Mouse (Mus musculus) bone marrow macrophage, adult 2 months (primary cell): Measurements from ENCODE around the gene Mfsd2a. TPM values are rescaled to one million over a fixed set of nuclear protein-coding genes. Genes with fewer than 3 reads are reported as not detected.
"Not testable (repeated sequence)": the region's sequence is repeated elsewhere in the genome, so short reads cannot be mapped to it uniquely, and the experiment has no call there.

ENCODE experiments used
- H3K27ac ChIP-seq: 2 replicates; pipeline ENCODE4 v1.5.1; 2012; ENCODE audit warnings: low read depth, low read length; ENCODE audit not compliant: insufficient read depth
- H3K4me1 ChIP-seq: 2 replicates; pipeline ENCODE4 v1.6.1; 2012; ENCODE audit warnings: low read length; ENCODE audit not compliant: control insufficient read depth, insufficient read depth
- H3K4me3 ChIP-seq: 2 replicates; pipeline ENCODE4 v1.5.1; 2012; ENCODE audit warnings: mild to moderate bottlenecking, low read length, moderate library complexity; ENCODE audit not compliant: insufficient read depth
- CTCF ChIP-seq: IDR thresholded peaks from 2 replicates; pipeline ENCODE4 v1.5.1; 2012; ENCODE audit warnings: low read depth, mild to moderate bottlenecking, low read length, moderate library complexity
- POLR2A ChIP-seq: IDR thresholded peaks from 2 replicates; pipeline ENCODE4 v1.6.1; 2012; ENCODE audit warnings: mild to moderate bottlenecking, low read depth, low read length, borderline replicate concordance
- polyA plus RNA-seq: library from polyadenylated mRNA; stranded (reverse); fragments of >200 nt; gene quantifications from 2 replicates; pipeline ENCODE4 v1.2.4, GENCODE M21; 2012; ENCODE audit not compliant: missing spikeins, insufficient read depth, insufficient read length

Mfsd2a gene
- polyA plus RNA-seq, 1 experiment = not detected

DNA sequence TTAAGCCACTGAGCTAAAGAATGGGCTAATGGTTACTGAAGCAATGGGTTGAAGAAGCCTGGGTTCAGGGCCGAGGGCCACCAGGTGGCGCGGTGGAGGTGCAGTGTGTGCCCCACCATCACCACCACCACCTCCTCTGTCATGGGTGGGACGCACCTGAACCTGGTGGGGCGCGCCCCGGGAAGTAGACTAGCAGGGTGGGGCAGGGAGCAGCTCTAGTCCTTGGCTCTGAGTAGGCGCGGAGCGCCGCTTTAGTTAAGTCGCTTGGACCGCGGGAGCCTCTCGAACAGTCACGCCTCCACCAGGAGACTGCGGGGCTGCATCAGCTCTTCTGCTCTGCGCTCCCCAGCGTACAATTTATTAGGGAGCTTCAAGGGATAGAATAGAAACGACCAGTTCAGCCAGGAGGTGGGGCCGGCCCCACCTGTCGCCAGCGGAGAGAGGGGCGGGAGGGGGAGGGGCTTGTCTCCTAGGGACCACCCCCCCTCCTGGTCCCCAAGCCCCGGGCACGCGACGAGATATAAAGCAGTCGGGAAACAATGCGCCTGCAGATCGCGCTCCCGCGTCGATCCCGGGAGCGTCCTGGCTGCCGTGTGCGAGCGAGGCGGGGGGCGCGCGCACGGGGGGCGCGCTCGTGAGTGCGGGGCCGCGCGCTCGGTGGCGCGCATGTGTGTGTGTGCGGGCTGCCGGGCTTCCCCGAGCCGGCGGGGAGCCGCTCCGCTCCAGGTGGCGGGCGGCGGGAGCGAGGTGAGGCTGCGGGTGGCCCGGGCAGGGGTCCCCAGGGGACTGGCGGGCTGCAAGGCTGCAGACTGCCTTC, 34.6 kb upstream of the Mfsd2a start, which contains the start of gene Mycl:
TSS of gene Mycl (plus strand) at position 249 of the 817 bp plus-strand sequence.
- Histone ChIP-seq H3K27ac (no peak within 1 kb of the TSS), H3K4me3 (peak within 1 kb of the TSS; percentile 67), H3K4me1 (peaks cover 10% of the 10 kb centered on the region)
- TF ChIP-seq CTCF = peak; percentile 79
- TF ChIP-seq POLR2A = no peak

DNA sequence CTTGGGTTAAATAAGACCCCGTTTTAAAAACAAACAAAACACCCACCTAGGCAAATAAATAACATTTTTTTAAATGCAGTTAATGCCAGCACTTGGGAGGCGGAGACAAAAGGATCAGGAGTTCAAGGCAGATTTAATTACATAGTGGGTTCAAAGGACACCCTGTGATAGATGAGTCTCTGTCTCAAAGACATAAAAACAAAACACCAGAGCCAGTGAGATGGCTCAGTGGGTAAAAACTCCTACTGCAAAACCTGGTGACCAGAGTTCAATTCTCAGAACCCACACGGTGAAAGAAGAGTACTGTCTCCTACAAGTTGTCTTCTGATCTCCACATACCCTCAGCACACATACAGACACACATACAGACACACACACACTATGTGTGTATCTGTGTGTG, 31.3 kb upstream of the Mfsd2a start:
- Histone ChIP-seq H3K4me1 (peaks cover 16% of the 10 kb centered on the region), H3K4me3 (no peak overlapping the region), H3K27ac (no peak overlapping the region)
- no peak for TF ChIP-seq CTCF
- TF ChIP-seq POLR2A = no peak

DNA sequence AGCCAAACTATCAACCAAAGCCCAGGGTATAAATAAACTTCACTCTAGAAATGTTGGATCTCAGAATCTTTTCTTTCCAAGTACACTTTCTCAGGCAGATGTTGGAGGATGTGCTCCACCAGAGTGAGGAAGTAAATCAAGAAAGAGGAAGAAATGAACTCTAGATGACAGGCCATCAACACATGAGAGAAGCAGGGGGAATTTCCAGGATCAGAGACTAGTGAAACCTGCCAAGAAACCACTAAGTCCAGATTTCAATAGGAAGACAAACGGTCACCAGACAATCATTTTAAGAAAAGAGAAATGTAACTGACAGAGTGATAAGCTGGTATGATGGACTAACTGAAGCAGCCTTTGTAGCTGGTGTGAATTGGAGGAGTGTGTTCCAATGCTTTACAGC, 30.2 kb upstream of the Mfsd2a start:
- Histone ChIP-seq H3K27ac (peak overlapping the region; percentile 53), H3K4me1 (peaks cover 16% of the 10 kb centered on the region), H3K4me3 (no peak overlapping the region)
- TF ChIP-seq CTCF (no peak), POLR2A (no peak)

DNA sequence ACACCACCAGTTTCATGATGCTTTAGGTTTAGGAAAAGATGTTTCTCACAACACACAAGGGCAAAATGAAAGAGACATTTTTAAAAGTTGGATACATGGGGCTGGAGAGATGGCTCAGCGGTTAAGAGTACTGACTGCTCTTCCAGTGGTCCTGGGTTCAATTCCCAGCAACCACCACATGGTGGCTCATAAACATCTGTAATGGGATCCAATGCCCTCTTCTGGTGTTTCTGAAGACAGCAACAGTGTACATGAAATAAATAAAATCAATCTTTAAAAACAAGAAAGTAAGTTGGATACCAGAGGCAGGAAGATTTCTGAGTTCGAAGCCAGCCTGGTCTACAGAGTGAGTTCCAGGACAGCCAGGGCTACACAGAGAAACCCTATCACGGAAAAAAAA, 27.0 kb upstream of the Mfsd2a start:
- H3K4me3 ChIP-seq, H3K27ac ChIP-seq: not testable (repeated sequence)
- H3K4me1 ChIP-seq = peaks cover 18% of the 10 kb centered on the region

DNA sequence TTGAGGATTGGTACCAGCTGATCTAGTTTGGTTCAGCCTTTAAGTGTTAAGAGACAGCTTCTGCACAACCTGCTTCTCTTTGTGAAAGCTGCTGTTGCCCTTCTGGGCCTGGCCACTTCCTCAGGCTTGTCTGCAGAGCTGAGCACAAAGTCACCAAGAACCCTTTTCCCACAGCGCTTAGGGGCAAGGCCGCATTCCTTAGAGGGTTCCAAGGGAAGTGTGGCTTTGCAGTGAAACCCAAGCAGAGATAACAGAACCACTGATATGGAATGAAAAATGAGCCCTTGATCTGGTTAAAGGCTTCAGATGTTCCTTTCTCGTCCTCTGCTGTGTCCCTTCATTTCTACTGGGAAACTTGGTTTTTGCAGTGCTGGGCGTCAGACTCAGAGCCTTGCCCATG, 26.4 kb upstream of the Mfsd2a start:
- Histone ChIP-seq H3K4me3 (no peak overlapping the region), H3K4me1 (peaks cover 18% of the 10 kb centered on the region), H3K27ac (no peak overlapping the region)
- TF ChIP-seq POLR2A (no peak), CTCF (no peak)

DNA sequence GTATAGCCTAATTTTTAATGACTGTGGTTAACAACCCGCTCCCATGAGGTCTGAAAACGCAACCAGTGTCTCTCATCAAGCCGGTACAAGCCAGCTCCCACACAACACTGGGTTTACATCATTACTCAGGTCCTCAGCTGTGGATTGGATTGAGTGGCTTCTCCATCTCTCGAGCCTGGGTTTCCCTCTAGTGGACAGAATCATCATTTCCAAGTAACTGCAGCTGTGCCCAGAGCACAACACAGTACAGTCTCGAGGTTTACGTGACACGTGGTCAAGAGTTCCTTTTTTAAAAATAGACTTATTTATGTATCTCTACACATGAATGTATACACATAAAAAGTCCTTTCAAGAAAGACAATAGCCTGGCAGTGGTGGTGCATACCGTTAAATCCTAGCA, 24.1 kb upstream of the Mfsd2a start:
- TF ChIP-seq CTCF (peak; percentile 46; the same call in 1 of the 2 replicates), POLR2A (no peak)
- Histone ChIP-seq H3K4me1 (peaks cover 11% of the 10 kb centered on the region), H3K27ac (peak overlapping the region; percentile 77), H3K4me3 (no peak overlapping the region)

DNA sequence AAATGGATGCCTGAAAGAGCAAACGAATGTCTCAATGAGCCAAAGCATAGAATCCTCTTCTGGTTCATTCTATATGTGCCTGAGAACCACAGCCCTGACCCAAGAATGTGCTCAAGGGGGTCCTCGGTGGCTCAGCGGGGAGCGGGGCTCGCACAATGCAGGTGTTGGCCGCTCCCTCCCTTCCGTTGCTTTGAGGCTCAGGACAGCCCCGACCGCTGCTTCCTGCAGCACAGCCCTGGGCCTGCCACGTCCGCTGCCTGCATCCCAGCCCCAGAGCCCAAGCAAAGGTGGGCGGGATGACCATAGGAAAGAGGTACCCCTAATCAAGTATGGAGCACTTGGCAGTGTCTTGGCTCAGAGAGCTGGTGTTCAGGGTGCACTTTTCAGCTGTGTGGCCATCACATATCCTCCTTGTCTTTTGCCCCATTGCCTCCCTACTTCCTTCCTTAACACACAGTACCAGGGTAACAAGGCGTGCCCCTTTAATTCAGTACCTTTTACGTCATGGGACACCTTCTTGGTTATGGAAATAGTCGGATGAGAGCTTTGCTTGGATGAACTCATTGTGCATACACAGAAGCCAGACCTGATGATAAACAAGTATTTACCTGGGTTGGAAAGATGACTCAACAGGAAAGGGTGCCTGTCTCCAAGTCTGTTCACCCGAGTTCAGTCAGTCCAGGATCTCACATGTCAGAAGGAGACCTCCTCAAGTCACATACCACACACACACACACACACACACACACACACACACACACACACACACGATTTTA, 22.7 kb upstream of the Mfsd2a start:
- Histone ChIP-seq H3K4me3 (no peak overlapping the region), H3K4me1 (peaks cover 11% of the 10 kb centered on the region), H3K27ac (no peak overlapping the region)
- TF ChIP-seq POLR2A (no peak), CTCF (no peak)

DNA sequence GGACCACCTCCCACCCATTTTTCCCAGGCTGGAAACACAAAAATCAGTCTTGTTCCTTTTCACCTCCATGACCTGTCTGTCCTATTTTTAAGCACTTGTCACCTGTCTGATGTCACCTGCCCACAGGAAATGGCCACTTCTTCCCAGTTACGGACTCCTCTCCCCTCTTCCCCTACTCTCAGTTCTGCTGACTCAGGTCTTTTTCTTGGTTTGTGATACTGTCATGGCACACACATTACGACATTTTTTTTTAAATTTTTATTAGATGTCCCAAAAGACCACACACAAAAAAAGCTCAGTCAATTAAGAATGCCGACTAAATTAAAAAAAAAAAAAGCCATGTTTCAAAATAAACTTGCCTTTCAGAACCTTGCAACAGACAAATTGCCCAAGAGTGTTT, 21.5 kb upstream of the Mfsd2a start:
- Histone ChIP-seq H3K27ac (no peak overlapping the region), H3K4me1 (peaks cover 8% of the 10 kb centered on the region), H3K4me3 (no peak overlapping the region)
- TF ChIP-seq CTCF (no peak), POLR2A (no peak)

DNA sequence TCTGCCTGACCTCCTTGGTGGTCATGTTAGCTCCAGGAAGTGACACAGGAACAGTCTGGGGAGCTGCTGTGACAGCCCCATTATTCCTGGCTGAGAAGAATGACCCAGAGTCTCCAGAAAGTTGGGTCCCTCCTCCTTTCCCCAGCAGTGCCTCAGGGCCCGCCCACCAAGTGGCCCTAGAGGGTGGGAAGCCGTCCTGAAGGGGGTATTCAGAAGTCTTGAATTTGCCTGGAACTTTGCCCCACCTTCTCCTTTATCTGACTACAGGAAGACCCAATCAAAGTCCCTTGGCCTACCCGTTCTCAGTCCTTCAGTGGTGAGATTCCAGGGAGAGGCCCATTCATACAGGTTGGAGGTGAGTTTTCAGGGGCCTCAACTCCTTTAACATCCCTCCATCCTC, 20.9 kb upstream of the Mfsd2a start:
- Histone ChIP-seq H3K27ac (no peak overlapping the region), H3K4me3 (no peak overlapping the region), H3K4me1 (peaks cover 5% of the 10 kb centered on the region)
- TF ChIP-seq CTCF (no peak), POLR2A (no peak)

DNA sequence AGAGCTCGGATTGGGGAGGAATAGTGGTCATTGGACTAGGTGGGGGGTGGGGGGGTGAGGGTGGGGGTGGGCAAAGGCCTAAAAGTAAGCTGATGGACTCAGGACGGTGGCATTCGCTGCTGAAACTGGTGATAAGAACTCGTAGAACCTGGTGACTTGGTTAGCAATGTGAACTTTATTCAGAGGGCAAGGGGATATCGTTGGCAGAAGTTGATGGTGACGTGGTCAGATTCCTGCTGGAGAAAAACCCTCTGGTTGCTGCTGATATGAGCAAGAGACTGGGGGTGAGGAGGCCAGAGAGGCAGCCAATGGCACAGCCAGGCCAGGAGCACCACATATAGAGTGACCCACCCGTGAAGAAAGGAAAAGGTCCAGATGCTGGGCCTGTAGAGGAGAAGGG, 20.2 kb upstream of the Mfsd2a start:
- TF ChIP-seq POLR2A = no peak
- no peak for TF ChIP-seq CTCF
- no peak overlapping the region for H3K4me3 ChIP-seq
- H3K4me1 ChIP-seq = peaks cover 5% of the 10 kb centered on the region
- no peak overlapping the region for H3K27ac ChIP-seq

DNA sequence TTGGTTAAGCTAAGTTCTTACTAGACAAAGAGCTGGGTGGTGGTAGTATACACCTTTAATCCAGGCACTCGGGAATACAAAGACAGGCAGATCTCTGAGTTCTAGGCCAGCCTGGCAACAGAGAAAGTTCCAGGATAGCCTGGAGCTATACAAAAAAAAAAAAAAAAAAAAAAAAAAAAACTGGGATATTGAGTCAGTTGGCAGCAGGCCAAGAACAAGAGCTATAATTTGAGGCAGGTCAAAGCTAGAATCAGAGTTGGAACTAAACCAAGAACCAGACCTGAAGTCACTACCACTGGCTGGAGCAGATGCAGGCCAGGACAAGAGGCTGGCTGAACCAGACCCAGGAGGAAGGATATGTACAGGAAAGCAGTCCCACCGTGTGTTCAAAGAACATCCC, 19.7 kb upstream of the Mfsd2a start:
- TF ChIP-seq CTCF = no peak
- no peak for TF ChIP-seq POLR2A
- Histone ChIP-seq H3K4me1 (peaks cover 5% of the 10 kb centered on the region), H3K27ac (no peak overlapping the region), H3K4me3 (no peak overlapping the region)
